Mouse (Mus musculus): ENCODE measurements at regions not wholly inside any gene's neighbourhood (a gene's known extent, or its start where the extent isn't known, plus 50 kb on each side); places are given as distances from the start of the nearest gene placed in this dataset.

DNA sequence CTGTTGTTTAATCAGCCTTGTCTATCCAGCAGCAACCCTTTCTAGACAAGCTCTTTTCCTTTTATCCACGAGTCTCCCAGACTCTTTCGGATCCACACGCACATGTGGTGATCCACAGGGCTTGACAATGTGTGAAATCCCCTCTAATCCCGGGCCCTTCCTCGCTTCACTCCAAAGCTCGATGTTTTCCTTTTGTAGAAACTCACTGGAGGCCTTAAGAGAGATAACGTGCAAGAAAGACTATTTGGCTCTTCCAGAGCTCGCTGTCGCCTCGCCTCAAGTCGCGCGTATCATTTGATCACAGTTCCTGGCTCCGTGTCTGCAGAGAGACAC lies 234.9 kb downstream of the Gm5426 start:
- TF ChIP-seq USF1 (IDR thresholded peaks at IDR 0.05; ENCODE audit: low read depth, low read length) (no peak), BHLHE40 (IDR thresholded peaks at IDR 0.05; ENCODE audit: low read depth, low read length) (no peak), CTCF (conservative IDR thresholded peaks at IDR 0.05 in 1 of 2, IDR thresholded peaks at IDR 0.05 in 1 of 2; ENCODE audit: low read depth in 2 of 2, low read length in 2 of 2) (no peak), HCFC1 (IDR thresholded peaks at IDR 0.05; ENCODE audit: low read depth, low read length) (no peak; the same call in 1 of the 2 replicates), JUND (conservative IDR thresholded peaks at IDR 0.05; ENCODE audit: low read depth, low read length) (no peak), SMC3 (IDR thresholded peaks at IDR 0.05; ENCODE audit: low read depth, low read length) (no peak), MAX (IDR thresholded peaks at IDR 0.05; ENCODE audit: low read length) (no peak), POLR2AphosphoS2 (IDR thresholded peaks at IDR 0.05; ENCODE audit: low read depth, low read length) (no peak)

Measured in CH12.LX (cell line).